Mouse (Mus musculus): ENCODE results near the gene Zfp740. TPM values are rescaled to one million over a fixed set of nuclear protein-coding genes. Genes with fewer than 3 reads are reported as not detected.
A peak's percentile ranks its signal among the peaks of the same experiment; 100 is the strongest.
"Not testable (repeated sequence)": the region's sequence is repeated elsewhere in the genome, so short reads cannot be mapped to it uniquely, and the experiment has no call there.

Gene Zfp740
- polyA plus RNA-seq (2014; fragmentation: Nextera tagmentation; extraction: Ambion mirVana), result 60.4 and 64.1 TPM in 2 replicates

GRCm38 (mm10) chr15:102202971-102203834 is at the start of gene Zfp740:
Zfp740 (plus strand) TSS chr15:102203249.
- peaks cover 15% of the 10 kb centered on the region for H3K4me1 ChIP-seq (ENCODE audit: insufficient read depth)
- peak within 1 kb of the TSS; percentile 80 for H3K4me3 ChIP-seq (ENCODE audit: low read depth, low read length)
- no peaks in the 10 kb centered on the region for H3K27me3 ChIP-seq (ENCODE audit: insufficient read depth, low read length)
- under 1% methylated on average over 64 of the region's 68 CpGs for WGBS
- H3K36me3 ChIP-seq (ENCODE audit: insufficient read depth), result peaks cover 39% of the 10 kb centered on the region
- H3K4me2 ChIP-seq, result peak within 1 kb of the TSS; percentile 68
- no peaks in the 10 kb centered on the region for H3K9me3 ChIP-seq (ENCODE audit: low read depth, low read length)
- TF ChIP-seq CTCF (IDR thresholded peaks at IDR 0.05; ENCODE audit: low read depth), result no peak
- H3K27ac ChIP-seq (ENCODE audit: low read depth), result peak within 1 kb of the TSS; percentile 99
- peak within 1 kb of the TSS; percentile 91 for H3K9ac ChIP-seq
- DNase-seq (peak; percentile 96), ATAC-seq (ENCODE audit: insufficient read depth) (peak; percentile 95)

DNA sequence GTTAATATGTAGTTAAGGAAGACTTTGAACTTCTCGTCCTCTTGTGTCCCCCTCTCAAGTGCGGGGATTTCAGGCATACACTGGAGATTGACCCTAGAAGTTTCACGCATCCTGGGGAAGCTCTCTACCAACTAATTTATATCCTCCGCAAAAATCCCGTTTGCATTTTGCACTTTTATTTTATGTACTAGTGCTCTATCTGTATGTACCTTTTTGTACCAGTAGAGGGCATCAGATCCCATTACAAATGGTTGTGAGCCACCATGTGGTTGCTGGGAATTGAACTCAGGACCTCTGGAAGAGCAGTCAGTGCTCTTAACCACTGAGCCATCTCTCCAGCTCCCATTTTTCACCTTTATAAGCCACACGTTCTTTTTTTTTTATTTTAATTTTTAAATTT is 48.0 kb upstream of the Zfp740 start:
- H3K4me3 ChIP-seq (ENCODE audit: low read depth, low read length); H3K36me3 ChIP-seq (ENCODE audit: insufficient read depth); H3K9me3 ChIP-seq (ENCODE audit: low read depth, low read length); H3K27me3 ChIP-seq (ENCODE audit: insufficient read depth, low read length); H3K4me1 ChIP-seq (ENCODE audit: insufficient read depth); H3K4me2 ChIP-seq; DNase-seq; ATAC-seq (ENCODE audit: insufficient read depth); H3K27ac ChIP-seq (ENCODE audit: low read depth); H3K9ac ChIP-seq: not testable (repeated sequence)
- 94% methylated on average over 6 of the region's 6 CpGs for WGBS
- peak; percentile 12; the same call in 1 of the 2 replicates for TF ChIP-seq CTCF (IDR thresholded peaks at IDR 0.05; ENCODE audit: low read depth)

DNA sequence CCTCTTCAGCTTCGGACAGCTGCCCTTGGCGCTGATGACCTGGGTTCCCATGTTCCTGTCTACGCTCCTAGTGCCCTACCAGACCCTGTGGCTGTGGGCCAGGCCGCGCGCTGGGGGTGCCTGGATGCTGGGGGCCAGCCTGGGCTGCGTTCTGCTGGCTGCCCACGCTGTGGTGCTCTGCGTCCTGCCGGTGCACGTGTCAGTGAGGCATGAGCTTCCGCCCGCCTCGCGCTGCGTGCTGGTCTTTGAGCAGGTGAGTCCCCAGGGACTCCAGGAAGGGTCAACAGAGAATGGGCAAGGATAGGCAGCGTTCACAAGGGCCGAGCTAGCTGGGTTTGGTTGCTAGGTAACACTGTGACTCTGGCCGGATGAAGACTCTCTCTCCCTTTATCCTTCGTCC is 46.2 kb upstream of the Zfp740 start:
- no peak overlapping the region for H3K27ac ChIP-seq (ENCODE audit: low read depth)
- 40% methylated on average over 20 of the region's 20 CpGs for WGBS
- DNase-seq (no peak), ATAC-seq (ENCODE audit: insufficient read depth) (no peak)
- no peaks in the 10 kb centered on the region for H3K36me3 ChIP-seq (ENCODE audit: insufficient read depth)
- H3K4me2 ChIP-seq, result no peak overlapping the region
- no peaks in the 10 kb centered on the region for H3K4me1 ChIP-seq (ENCODE audit: insufficient read depth)
- no peak overlapping the region for H3K9ac ChIP-seq
- H3K4me3 ChIP-seq (ENCODE audit: low read depth, low read length), result no peak overlapping the region
- no peak for TF ChIP-seq CTCF (IDR thresholded peaks at IDR 0.05; ENCODE audit: low read depth)
- H3K9me3 ChIP-seq (ENCODE audit: low read depth, low read length), result no peaks in the 10 kb centered on the region
- no peaks in the 10 kb centered on the region for H3K27me3 ChIP-seq (ENCODE audit: insufficient read depth, low read length)

DNA sequence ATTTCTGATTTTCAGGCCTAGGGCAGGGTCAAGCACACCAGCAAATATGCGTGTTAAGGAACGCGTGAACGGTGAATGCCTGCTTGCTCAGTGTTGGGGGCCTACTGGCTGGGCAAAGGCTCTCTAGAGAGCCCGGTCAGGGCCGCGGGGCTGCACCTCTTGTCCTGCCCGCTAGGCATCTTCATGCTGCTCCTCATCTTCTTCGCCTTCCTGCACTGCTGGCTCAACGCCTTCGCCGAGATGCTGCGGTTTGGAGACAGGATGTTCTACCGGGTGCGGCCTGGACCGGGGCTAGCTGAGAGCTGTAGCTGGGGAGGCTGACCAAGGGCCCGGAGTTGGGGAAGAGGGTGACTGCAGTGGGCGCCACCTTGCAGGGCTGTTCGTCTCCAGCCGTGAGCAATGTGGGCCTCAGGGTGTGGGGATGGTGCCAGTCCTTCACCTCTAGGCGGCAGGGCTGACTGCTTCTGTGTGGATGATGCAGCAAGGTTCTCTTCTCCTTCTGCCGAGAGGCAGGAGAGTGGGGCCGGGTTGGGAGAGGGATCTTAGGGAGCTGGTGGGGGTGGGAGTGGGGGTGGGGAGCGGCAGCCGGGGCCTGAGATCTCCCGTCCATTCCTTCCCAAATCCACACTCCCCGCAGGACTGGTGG is 42.5 kb upstream of the Zfp740 start:
- no peak for ATAC-seq (ENCODE audit: insufficient read depth)
- Histone ChIP-seq H3K4me1 (ENCODE audit: insufficient read depth) (no peaks in the 10 kb centered on the region), H3K9ac (no peak overlapping the region), H3K4me2 (no peak overlapping the region), H3K9me3 (ENCODE audit: low read depth, low read length) (no peaks in the 10 kb centered on the region), H3K27ac (ENCODE audit: low read depth) (no peak overlapping the region), H3K27me3 (ENCODE audit: insufficient read depth, low read length) (no peaks in the 10 kb centered on the region), H3K4me3 (ENCODE audit: low read depth, low read length) (no peak overlapping the region), H3K36me3 (ENCODE audit: insufficient read depth) (no peaks in the 10 kb centered on the region)
- DNase-seq, result no peak
- no peak for TF ChIP-seq CTCF (IDR thresholded peaks at IDR 0.05; ENCODE audit: low read depth)
- 49% methylated on average over 27 of the region's 27 CpGs for WGBS

DNA sequence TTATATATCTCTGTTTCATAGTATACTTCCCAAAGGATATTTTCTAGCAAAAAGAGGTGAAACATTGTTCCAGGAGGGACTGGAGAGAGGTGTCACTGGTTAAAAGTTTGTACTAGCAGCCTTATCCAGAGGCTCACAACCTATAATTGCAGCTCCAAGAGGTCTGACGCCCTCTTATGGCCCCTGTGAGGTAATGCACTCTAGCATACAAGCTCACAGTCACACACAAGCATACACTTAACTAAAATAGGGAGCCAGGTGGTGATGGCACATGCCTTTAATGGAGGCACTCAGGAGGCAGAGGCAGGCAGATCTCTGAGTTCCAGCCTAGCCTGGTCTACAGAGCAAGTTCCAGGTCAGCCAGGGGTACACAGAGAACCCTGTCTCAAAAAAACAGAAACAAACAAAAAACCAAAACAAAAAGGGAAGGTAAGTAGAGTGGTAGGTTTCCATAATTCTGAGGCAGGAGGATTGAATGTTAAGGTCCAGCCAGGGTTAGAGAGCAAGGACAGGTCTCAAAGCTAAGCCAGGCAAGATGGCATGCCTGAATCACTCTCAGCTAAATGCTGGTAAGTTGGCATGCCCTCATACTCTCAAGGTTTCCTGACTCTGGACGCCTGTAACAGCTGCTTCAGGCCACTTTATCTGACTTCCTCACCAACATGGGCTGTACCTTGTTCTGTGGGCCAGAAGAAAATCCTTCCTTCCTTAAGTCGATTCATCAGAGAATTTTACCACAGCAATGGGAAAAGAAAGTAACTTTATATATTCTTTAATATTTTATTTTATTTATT is 39.0 kb upstream of the Zfp740 start:
- Histone ChIP-seq H3K9me3 (ENCODE audit: low read depth, low read length) (no peaks in the 10 kb centered on the region), H3K27ac (ENCODE audit: low read depth) (no peak overlapping the region), H3K27me3 (ENCODE audit: insufficient read depth, low read length) (no peaks in the 10 kb centered on the region), H3K4me3 (ENCODE audit: low read depth, low read length) (no peak overlapping the region), H3K9ac (no peak overlapping the region), H3K36me3 (ENCODE audit: insufficient read depth) (no peaks in the 10 kb centered on the region), H3K4me1 (ENCODE audit: insufficient read depth) (peaks cover 4% of the 10 kb centered on the region; the same call in 1 of the 2 replicates), H3K4me2 (no peak overlapping the region)
- no peak for DNase-seq
- 54% methylated on average over 3 of the region's 3 CpGs for WGBS
- TF ChIP-seq CTCF (IDR thresholded peaks at IDR 0.05; ENCODE audit: low read depth), result no peak
- no peak for ATAC-seq (ENCODE audit: insufficient read depth)

DNA sequence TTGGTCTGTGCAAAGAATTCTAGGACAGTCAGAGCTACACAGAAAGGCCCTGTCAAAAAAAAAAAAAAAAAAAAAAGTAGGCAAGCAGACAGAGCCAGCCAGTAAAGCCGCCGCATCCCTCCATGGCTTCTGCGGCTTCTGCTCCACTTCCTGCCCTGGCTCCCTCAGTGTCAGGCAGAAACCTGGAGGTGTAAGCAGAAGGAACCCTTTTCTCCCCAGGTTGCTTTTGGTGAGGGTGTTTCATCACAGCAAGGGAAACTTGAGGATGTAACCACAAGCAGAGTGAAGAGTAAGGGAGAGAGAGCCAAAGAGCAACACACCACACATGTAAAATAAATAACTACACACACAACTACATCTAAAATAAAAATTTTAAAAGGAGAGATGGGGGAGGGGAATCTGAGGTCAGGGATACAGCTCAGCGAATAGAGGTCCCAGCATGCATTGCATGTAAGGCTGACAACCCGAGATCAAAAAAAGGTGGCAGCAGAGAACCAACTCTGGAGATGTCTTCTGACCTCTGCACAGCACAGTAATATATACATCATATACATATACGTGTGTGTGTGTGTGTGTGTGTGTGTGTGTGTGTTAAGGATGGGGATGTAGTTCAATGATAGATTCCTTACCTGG is 37.5 kb upstream of the Zfp740 start:
- no peaks in the 10 kb centered on the region for H3K27me3 ChIP-seq (ENCODE audit: insufficient read depth, low read length)
- H3K36me3 ChIP-seq (ENCODE audit: insufficient read depth), result no peaks in the 10 kb centered on the region
- TF ChIP-seq CTCF (IDR thresholded peaks at IDR 0.05; ENCODE audit: low read depth), result no peak
- no peaks in the 10 kb centered on the region for H3K9me3 ChIP-seq (ENCODE audit: low read depth, low read length)
- no peak for DNase-seq
- H3K4me1 ChIP-seq (ENCODE audit: insufficient read depth), result peaks cover 4% of the 10 kb centered on the region; the same call in 1 of the 2 replicates
- H3K4me2 ChIP-seq, result no peak overlapping the region
- H3K27ac ChIP-seq (ENCODE audit: low read depth), result no peak overlapping the region
- no peak overlapping the region for H3K9ac ChIP-seq
- 28% methylated on average over 6 of the region's 6 CpGs for WGBS
- no peak overlapping the region for H3K4me3 ChIP-seq (ENCODE audit: low read depth, low read length)
- no peak for ATAC-seq (ENCODE audit: insufficient read depth)

All from lung, embryonic 14.5 days (tissue).